Mouse (Mus musculus) layer of hippocampus, adult 8-10 months (tissue): ENCODE data around the gene Adamtsl4. TPM values are rescaled to one million over a fixed set of nuclear protein-coding genes. Genes with fewer than 3 reads are reported as not detected.
A peak's percentile ranks its signal among the peaks of the same experiment; 100 is the strongest.

Source experiments
- DNase-seq, 2 experiments: peaks; one replicate each; pipeline ENCODE4 v3.0.0; 2022; ENCODE audit warnings: low spot score in 2 of 2
- total RNA-seq, 4 experiments: library from RNA; stranded (reverse); gene quantifications; 2 replicates each; pipeline ENCODE4 v1.2.4; 2022

The Adamtsl4 gene
- 10 to 100 TPM in 2 of 4 experiments, 1 to 10 TPM in 2; 5.2 to 17.9 (median 10.4) TPM for total RNA-seq

DNA sequence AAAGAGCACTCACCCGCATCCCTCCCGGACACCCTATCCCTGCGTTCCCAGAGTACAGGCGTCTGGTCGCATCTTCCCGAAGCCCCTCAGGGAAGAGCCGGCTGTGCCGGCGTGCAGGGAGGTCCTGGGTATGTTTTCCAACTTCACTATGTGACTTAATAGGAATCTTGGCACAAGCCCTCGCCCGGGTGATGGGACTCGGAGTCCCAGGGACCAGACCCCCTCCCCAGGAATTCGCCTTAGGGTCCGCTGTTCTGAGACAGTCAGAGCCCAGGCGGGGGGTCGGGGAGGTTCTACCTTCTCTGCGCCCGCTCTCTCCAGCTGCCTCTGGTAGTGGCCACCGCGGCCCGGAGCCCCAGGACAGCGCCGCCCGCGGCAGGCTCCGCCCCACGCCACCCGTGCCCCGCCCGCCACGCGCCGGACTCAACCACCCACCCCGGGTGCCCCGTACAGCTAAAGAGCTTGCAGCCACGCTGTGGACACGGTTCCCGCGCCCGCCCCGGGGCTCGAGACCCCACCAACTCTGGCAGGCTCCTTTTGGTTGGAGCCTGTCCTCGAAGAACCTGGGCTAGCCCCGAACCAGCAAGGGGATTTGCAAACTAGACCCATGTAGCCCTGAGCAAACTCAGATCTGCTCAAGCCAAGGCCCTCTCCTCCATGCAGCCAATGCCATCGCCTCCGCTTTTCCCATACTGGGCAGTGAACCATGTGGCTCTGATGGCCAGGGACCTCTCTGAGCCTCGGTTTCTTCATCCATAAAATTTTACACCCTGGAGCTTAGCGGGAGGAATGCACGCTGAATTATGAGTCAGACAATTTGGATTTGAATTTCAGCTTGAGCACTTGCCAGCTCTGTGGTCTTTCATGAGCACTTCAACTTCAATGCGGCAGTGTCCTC, at the start of gene Adamtsl4:
Gene Adamtsl4 (minus strand): TSS at position 394 of the 898 bp plus-strand sequence.
- DNase-seq = no peak

DNA sequence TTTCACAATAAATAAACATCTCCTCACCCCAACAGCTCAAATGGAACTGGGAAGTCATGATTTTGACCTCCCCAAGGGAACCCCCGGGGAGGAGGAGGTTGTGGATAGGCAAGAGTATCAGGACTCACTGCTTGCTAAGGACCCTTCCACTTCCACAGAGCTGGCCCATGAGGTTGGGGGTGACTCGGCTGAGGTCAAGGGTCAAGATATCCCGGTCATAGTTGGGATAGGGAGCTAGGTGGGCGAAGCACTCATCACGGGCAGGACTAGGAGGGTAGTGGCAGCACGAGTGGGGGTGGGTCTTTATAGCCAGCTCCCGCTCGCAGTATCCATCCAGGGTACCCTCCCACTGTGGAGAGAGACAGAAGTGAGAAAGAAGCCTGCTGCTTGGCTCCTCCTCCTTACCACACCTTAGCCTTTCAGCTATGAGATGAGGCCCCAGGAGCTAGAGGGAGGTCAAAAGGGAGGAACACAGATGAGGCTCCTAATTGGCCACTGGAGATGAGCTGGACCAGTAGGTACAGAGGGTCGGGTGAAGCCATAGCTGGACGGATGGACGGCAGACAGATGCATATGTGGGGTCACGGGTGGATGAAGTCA, 47.5 kb upstream of the Adamtsl4 start:
- no peak for DNase-seq

DNA sequence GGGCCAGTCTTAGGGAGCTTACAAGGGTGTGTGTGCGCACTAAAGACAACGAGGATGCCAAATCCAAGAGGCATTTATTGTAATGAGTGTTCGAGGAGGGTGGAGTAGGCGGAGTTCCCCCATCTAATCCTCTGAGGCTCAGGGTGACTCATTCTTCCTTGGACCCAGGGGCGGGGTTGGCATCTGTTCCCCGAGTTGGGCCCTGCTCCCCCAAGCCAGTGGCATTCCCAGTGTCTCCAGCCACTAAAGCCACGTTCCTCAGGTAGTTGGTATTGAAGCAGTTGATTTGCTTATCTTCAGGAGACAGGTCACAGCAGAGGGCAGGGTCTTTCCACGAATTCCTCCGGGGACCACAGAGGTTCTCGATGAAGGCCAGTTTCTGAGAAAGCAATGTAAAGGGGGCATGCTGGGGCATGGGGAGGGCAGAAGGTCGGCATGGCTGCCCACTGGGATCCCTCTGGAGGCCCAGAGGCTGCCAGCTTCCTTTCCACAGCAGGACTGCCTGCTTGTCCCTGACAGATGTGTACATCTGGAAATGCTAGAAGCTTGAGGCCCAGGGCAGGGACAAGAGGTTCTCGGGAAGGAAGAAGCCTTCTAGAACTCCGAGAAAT, 46.5 kb upstream of the Adamtsl4 start:
- no peak for DNase-seq

DNA sequence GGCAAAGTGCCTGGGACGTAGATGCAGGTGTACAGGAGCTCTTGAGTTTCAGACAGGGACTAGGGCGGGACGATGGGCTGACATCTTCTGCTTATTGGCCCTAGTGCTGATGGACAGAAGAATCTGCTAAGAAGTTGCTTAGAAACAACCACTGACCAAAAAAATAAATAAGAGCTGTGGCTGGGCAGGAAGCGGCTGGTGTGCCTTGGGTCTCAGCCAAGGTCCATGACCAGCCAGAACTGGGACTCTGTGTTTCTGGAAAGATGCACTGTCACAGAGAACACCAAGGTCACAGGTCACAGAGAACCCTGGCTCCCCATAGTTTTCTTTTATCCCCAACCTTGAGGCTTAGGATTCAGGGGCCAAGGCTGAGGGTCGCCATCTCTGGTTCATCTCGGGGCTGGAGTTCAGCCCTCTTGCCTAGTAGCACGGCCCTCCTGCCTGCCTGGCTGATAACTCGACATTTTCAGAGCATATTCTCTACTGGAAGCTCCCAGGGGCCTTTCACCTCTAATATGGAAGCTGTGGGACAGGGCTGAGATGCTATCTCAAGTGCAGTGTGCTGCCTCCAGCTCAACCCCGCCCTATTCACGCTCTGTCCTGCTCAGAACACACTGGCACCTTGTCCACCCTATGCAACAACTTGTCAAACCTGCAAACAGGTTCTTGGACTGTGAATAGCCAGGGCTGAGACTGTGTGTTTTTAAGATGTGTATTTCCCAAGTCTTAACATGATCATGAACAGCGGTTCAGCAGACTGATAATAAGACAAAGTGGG, 45.2 kb upstream of the Adamtsl4 start:
- no peak for DNase-seq

DNA sequence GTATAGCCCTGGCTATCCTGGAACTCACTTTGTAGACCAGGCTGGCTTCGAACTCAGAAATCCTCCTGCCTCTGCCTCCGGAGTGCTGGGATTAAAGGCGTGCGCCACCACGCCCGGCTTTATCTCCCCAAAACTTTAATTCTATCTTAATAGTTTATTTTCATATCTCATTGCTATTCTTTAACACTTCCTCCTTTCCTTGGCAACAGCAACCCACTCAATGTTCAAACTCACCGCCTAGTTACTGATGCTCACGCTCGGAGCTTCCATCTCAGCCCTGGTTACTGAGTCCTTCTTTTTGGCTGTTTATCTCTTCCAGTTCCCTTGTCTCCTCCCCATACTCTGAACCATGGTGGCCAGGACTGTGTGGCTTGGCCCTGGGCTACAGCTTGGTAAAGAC, 44.6 kb upstream of the Adamtsl4 start:
- DNase-seq = no peak

DNA sequence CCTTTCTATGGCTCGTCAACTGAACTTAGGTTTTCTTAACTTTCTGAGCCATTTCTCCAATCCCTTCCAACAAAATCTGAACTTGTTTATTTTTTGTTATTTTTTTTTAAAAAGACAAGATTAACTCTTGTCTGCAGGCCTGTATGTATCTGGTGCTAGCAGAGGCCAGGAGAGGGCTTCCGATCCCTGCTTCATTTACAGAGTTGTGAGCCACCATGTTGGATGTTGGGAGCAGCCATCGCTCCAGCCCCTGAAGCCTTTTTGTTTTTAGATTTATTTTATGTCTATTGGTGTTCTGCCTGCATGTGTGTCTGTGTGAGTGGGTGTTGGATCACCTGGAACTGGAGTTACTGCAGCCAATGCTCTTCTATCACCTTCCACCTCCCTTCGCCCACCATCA, 44.1 kb upstream of the Adamtsl4 start:
- no peak for DNase-seq

DNA sequence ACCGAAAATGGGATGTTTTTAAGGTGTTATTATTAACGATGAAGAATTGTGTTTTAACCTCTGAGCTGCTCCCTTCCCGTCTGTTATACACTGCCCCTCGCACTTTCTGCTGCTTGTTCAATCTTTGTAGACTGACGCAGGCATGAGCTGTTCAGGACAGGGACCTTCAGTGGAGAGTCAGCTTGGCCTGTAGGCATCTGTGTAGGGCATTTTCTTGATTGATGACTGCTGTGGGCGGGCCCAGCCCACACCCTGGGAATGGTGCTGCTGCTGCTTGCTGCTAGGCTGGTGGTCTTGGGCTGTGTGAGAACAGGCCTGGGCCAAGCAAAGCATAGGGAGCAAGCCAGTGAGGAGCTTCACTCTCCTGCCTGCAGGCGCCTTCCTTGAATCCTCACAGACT, 42.7 kb upstream of the Adamtsl4 start:
- no peak for DNase-seq

DNA sequence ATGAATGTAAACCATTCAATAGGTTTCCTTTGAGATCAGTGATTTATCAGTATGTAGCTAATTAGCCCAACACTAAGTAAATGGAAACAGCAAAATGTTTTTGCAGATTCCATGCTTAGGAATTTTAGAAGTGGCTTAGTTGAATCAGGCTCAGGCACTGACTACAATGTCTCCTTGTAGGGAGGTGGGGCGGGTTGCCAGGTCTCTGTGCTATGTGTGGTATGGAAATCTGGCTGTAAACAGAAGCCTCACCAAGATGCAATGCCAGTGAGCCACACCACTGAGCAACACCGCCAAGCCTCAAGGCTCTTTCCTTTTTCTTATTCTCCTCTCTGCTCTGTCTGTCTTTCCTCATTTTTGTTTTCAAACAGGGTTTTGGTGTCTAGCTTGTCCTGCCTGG, 41.2 kb upstream of the Adamtsl4 start:
- no peak for DNase-seq

DNA sequence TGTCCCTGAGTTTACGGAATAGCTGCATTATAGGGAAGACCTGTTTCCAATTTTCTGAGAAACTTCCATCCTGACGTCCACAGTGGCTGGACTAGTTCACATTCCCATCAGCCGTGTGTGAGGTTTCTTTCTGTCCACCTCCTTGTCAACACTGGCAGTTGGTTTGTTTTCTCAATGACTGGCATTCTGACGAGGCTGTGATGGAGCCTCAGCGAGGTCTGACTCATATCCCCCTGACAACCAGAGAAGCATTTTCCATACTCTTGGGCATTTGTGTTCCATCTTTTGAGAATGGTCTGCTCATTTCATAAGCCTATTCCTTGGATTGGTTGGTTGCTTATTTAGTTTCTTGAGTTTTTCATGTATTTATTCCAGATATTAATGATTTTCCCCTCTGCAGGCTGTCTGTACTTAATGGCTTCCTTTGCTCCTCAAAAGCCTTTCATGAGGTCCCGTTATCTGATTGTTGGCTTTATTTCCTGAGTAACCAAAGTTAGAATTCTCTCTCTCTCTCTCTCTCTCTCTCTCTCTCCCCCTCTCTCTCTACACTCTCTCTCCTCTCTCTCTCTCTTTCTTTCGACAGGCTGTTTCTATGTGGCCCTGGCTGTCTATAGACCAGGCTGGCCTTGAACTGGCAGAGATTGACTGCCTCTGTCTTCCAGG, 39.1 kb upstream of the Adamtsl4 start:
- DNase-seq = no peak

DNA sequence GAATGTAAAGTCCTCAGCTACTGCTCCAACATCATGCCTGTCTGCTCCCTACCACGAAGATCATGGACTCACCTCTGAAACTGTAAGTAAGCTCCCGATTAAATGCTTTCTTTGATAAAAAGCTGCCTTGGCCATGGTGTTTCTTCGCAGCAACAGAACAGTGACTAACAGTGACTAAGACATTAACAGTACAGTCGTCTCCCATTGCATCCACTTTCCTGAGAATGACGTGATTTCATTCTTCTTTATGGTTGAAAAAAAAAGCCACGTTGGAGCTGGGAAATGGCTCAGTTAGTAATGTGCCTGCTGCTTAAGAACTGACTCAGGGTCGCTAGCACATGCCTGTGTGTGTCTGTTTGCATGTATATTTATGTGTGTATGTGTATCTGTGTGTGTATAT, 38.1 kb upstream of the Adamtsl4 start:
- no peak for DNase-seq

DNA sequence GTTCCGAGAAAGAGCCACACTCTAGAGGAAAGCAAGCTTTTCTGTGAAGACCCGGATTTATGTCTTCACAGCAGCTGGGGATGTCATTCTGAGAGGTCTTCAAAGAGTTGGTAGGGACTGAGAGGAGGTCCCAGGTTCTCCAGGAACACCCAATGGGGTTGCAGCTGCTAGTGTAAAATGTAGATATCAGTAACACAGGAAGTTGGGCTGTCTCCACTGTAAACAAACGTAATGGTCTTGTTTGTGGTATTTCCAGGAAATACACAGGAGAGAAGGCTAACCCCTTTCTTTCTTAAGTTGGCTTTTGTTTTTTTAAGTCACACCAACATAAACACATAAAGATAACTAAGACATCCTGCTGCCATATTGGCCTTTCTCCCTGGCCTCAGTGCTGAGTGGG, 34.7 kb upstream of the Adamtsl4 start:
- DNase-seq = no peak

DNA sequence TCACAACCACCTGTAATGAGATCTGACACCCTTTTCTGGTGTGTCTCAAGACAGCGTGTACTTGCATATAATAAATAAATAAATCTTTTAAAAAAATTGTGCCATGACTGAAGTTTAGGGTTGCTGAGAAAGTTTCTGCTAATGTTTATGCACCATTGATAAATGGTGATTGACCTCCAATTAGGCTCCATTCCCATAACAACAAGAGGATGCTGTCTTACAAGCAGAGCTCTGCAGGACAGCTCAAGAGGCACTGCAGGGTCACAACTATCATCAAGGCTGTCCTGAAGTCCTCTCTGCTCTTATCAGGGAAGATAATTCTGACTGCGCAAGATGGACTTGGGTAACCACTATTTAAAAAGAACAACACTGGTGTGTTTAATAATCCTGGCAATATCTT, 30.4 kb upstream of the Adamtsl4 start:
- DNase-seq = no peak

DNA sequence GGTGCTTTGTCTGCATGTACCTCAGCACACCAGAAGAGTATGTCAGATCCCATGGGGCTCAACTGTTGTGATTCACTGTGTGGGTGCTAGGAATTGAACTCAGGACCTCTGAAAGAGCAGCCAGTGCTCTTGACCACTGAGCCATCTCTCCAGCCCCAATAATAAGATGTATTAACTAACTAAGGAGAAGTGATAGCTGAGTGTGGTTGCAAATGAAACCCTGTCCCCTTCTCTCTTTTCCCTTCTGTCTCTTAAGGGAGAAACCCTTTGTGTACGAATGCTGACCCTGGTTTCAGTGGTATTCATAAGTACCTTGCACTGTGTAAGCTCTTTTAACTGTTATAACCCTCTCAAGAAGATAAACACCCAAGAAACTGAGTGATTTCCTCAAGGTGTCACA, 28.4 kb upstream of the Adamtsl4 start:
- no peak for DNase-seq

DNA sequence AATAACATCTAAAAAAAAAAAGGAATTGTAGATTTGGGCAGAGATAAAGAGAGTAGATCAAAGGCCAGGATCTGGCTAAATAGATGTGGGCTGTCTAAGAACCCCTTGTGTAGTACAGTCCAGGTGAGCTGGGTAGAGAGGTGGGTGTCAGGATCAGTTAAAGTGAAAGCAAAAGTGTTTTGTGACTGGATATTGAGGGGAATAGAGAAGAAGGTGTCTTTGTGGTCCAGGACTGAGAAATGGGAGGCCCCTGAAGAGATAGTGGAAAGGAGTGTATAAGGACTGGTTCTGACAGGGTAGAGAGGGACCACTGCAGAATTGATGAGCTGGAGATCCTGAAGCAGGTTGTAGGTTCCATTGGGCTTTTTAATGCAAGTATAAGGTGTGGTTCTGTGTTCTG, 22.2 kb upstream of the Adamtsl4 start:
- no peak for DNase-seq

DNA sequence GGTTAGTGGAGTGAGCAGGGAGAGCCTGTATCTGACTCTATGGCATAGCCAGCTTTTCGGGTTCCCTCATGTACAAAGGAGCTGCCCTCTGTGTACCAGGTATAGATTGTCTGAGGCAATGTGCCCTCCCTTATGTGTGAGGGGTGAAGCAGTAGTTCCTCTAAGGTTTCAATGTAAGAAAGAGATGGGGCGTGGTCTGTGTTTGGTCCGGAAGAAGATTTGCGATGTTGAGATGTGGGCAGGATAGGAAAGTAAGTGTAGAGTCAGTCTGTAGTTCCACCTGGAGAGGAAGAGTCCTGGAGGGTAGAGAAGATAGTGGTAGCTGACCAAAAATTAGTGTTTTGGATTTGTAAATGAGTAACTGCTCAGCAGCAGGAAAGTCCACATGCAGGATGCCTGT, 21.3 kb upstream of the Adamtsl4 start:
- DNase-seq = no peak

DNA sequence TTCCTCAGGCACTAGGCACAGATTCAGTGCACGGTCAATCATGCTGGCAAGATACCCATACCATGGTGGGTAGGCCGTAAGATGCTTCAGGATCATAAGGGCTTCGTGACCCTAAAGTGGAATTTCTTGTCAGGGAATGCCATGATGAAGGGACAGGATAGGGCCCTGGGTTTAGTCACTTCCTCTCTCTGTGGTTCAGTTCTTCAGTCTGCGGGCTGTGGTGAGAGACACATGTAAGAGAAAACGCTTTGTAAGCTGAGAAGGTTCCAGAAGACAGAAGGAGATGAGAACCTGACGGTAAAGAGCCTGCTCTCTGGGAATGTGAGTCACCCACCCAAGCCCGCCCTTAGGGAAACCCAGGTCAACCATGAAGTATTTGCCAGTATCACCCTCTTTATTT, 19.8 kb upstream of the Adamtsl4 start:
- no peak for DNase-seq

DNA sequence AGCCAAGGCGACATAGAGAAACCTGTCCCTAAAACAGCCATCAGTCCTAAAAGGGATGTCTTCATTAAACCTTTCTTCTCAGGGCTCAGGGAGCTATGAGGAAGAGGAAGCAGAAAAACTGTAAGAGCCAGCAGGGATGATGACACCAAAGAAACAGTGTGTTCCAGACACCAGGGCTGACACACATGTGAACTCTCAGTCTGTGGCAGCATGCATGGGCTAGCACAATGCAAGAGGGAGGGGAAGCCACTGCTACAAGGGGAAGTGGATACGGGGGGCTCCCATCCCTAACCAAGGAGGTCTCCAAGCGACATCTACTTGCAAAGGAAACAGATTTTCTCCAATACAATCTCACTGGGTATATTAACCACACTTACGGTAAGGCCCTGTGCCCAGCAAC, 18.6 kb upstream of the Adamtsl4 start:
- DNase-seq = no peak

DNA sequence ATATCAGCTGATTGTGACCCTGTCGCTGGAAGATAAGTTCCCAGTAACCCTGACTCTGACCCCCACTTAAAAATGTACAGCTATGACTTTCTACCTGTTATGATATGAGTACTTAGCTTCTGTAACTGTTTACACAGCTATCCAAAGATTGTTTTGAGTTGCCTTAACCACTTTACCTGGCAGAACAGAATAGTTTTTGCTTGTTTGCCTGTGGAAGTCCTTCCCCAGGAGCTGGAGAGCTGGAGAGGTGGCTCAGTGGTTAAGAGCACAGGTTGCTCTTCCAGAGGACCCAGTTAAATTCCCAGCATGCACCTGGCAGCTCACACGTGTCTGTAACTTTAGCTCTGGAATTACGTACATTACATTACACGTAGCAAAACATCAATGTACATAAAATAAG, 16.9 kb upstream of the Adamtsl4 start:
- DNase-seq = no peak

DNA sequence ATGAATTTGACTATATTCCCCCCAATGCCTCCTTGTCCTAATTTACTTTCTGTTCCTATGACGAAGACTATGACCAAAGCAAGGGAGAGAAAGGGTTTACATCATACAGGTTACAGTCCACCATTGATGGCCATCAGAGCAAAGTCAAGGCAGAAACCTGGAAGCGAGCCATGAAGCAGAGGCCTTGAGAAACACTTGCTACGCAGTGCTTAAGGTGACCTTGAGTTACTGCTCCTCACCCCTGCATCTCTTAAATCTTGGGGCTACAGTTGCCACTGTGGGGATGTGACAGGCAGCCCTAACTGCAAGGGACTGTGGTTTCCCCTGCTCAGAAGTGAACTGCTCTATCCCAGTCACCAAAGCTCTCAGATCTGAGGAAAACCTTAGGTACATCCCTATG, 15.6 kb upstream of the Adamtsl4 start:
- DNase-seq = no peak

DNA sequence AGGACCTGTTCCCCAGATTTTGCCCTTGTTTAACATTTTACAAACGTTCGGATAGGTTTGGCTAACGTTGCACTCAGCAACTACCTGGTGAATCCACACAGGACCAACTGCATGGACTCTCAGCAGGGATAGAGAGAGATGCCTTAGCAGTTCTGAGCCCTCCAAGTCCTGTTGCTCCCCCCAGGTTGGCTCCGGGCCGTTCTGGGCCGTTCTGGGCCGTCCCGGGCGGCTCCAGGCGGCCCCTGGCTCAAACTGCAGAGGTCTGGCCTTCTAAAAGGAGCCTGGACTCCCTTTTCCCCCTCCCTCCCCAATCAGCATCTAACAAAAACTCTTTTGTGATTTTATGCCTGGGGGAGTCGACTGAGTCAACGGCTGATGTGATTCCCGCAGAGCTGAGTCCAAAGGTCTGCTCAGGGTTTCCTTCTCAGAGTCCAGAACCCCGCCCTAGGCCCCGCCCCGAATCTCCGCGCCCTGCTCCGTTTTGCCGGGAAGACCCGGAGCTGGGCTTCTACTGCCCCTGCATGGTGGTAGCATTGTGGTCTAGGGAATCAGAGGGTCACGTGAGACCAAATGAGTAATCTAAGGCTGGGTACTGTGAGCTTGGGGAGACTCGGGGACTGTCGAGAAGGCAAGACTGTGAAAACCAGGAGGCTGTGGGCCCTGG, 14.3 kb upstream of the Adamtsl4 start:
- DNase-seq = peak; percentile 50 to 66

DNA sequence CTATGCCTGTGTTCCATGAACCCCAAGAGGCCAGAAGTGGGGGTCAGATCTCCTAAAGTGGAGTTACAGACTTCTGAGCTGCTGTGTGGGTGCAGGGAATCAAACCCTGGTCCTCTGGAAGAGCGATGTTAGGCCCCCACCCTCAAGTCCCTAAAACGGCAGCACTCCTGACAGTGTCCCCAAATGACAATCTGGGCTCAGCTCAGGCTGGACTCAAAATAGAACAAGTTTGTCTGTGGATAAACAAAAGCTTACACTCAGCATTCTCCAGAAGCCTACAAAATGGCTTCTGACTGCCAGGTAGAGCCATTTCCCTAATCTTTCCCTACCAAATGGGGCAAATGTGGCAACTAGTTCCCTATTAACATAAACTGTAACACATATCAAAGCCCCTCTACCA, 13.4 kb upstream of the Adamtsl4 start:
- DNase-seq = no peak
